Mouse (Mus musculus) c-Kit-positive CD71-positive TER-119-negative erythroid progenitor cells, embryonic 14.5 days (primary cell): ENCODE measurements around the gene Ccdc158.
A peak's percentile ranks its signal among the peaks of the same experiment; 100 is the strongest.

ENCODE experiments used
- DNase-seq: peaks from one replicate; pipeline ENCODE4 v3.0.0-alpha.2; 2013; ENCODE audit warnings: low read depth

The Ccdc158 gene

GRCm38 (mm10) chr5:92674859-92675573 lies at the start of gene Ccdc158:
Ccdc158 (minus strand) TSS chr5:92675271.
- peak; percentile 68 for DNase-seq

- no peak for DNase-seq
Observed at GRCm38 (mm10) chr5:92721610-92722009, 46.5 kb upstream of the Ccdc158 start.

GRCm38 (mm10) chr5:92718856-92719255 lies 43.8 kb upstream of the Ccdc158 start:
- DNase-seq = no peak

GRCm38 (mm10) chr5:92717666-92718360 lies 42.7 kb upstream of the Ccdc158 start:
- no peak for DNase-seq

DNA sequence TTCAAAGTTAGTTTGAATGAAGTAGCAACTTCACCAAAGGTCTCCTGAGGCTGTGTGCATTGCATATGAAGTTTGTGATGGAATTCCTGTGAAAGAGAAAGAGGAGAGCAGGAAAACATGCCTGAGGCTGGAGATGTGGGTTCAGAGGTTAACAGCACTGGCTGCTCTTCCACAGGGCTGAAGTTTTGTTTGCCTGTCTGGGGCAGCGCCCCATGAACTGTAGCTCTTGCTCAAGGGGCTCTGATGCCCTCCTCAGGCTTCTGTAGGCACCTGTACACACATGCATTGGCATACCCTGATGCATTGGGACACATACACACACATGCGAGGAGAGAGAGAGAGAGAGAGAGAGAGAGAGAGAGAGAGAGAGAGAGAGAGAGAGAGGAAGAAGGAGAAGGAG lies 40.8 kb upstream of the Ccdc158 start:
- no peak for DNase-seq

DNA sequence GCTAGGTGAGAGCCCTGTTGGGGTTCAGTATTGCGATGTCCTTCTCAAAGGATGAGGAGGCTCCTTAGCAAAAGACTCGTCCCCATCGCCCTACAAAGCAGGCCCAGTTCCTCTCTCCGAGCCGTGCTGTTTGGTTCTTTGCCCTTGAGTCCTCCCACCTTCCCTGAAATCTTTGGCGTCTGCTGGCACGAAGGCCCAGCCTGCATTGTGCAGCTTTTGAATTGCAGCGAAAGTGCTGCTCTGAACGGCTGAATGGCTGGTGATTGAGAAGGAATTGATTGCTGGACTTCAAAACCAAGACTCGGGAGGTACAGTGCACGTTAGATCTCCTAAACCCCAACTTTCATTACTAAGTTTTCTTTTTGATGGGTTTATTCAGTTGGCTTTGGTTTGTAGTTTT lies 40.2 kb upstream of the Ccdc158 start:
- no peak for DNase-seq

DNA sequence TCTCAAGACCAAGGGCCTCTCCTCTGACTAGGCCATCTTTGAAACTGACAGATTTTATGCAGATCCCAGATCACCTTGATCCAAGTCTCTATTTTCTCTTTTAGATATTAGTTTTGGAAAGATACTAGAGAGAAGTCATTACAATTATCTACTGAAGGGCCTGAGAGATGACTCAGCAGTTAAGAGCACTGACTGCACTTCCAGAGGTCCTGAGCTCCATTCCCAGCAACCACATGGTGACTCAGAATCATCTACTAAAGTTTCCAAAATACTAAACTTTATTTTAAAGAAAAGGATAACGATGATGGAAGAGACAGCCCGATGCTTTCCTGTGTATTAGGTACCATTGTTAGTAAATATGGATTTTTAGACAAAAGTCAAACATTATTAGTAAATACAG lies 39.8 kb upstream of the Ccdc158 start:
- DNase-seq = no peak

- no peak for DNase-seq
Observed at GRCm38 (mm10) chr5:92712621-92713395, 37.7 kb upstream of the Ccdc158 start.

DNA sequence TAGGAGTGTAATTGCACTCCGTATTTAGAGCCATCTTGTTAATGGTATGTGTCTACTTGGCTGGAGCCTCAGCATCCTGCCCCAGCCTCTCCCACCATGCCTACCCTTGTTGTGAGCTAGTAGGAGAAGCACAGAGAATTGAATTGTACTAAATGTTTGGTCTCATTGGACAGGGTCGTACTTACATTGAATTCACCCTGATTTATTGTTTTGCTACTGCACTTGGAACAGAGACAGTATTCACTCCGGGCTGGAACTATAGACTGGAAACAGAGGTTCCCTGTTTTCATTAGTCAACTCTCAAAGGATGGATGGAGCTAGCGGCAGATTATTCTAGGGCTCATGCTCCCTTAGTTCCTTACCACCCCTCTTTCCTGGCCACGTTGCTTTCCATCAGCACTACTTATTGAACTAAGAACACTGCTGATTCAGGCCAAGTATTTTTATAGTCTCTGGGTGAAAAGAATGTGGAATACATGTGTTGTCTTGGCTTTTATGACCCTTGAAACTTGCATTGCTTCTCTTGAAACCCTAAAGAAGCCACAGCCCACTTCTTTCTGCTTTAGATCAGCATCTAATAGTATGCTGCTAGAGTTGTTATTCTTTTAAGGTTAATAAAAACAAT lies 36.7 kb upstream of the Ccdc158 start:
- DNase-seq = no peak

DNA sequence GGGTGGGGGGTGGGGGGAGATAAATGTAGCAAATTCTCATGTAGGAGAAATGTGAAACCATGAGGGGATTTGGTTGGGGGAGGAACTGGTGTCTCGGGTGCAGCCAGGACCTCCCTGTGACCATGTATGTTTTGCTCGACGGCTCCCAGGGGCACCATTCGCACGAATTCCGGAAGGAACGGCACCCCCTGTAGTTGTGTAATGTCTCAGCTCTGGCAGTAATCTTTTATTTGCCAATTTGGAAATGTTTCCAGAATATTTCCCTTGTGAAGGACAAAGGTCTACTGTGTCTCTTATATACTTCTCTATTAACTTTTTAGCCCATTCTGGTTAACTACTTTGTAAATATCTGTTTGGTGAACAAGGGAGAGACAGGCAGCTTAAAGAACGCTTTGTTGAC lies 35.7 kb upstream of the Ccdc158 start:
- no peak for DNase-seq

GRCm38 (mm10) chr5:92707921-92708491 lies 32.9 kb upstream of the Ccdc158 start:
- DNase-seq = no peak

DNA sequence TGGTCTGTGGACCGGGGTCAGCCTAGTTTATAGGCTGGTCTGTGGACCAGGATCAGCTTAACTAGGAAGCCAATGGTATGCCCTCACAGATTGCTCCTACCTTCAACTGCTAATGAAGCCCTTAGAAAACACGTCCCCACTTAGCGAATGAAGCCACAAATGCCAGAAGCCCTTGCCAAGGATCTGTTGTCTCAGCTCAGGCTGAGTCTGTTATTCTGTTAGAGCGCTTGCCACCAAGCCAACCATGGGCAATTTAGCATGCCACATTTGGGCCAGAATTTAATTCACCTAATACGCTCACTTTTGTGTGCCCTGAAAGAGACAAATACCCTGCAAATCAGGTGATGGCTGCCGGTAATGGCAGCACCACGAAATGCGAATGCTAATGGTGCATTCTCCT lies 28.6 kb upstream of the Ccdc158 start:
- DNase-seq = no peak

DNA sequence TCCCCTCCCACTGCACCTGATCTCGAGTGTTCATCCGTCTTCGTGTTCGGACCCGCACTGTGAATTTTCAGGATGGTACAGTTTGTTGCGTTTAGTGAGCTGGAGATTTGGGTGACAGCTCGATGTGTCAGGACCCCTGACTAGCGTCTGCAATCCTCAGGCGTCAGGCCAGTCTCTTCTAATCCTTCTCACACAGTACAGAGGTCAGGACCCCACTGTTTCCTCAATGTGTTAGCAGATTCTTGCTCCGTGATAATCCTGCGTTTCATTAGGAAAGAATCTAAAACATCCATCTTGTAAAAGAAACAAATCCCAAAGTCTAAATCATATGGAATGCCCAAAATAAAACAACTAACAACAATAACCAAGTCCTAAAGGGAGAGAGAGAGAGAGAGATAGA lies 26.7 kb upstream of the Ccdc158 start:
- DNase-seq = no peak

DNA sequence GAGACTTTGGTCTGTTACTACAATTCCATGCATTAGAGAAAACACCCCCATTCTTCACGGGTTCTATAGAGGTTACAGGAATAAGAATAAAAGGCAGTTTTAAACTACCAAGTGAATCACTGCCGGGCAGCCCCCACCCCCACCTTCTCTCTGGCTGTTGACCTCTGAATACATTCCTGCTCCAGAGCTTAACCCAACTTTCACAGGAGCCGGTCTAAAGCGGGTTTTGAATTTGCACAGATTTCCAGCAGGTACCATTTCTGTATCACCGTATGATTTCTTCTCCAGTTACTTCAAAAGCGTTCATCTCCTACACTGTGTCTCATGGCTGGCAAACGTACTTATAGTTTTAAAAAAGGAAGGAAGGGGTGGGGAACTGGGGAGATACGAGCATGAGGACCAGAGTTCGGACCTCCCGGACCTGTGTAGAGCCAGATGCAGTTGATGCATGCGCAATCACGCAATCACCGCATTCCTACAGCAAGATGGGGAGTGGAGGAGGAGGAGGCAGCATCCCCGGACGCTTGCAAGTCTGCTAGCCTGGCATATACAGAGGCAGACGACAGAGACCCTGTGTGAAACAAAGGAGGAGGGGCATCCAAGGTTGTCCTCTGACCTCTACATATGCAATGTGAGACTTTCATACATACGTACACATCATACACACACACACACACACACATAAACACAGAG lies 23.9 kb upstream of the Ccdc158 start:
- no peak for DNase-seq

DNA sequence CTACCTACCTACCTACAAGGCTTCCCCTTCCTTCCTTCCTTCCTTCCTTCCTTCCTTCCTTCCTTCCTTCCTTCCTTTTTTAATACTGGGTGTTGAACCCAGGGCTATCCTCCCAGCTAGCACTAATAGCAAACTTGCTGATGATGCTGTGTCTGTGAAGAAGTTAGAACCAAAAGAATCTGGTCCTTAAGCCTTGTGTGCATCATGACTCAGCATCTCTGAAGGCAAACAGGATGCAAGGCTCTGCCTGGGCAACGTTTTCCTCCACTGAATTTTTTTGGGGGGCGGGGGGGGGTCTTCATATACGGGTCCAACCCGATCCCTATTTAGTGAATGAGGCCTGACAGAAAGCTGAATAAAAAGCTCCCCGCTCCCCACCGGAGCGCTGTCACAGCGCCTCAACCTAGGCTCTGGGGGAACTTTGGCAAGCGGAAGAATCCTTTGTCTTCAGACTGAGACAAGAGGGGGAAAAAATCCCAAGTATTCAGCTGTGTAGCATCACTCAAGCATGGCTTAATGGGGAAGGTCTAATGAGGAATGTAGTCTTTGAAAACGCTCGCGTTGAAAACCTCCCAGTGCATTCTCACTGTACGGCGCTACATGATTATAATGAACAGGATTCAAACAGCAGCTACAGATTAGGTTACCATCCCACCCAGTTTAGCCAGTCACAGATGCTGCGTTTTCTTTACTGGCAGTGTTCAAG lies 23.2 kb upstream of the Ccdc158 start:
- no peak for DNase-seq

GRCm38 (mm10) chr5:92694316-92694995 lies 19.4 kb upstream of the Ccdc158 start:
- no peak for DNase-seq

GRCm38 (mm10) chr5:92693744-92694143 lies 18.7 kb upstream of the Ccdc158 start:
- no peak for DNase-seq

GRCm38 (mm10) chr5:92692206-92693007 lies 17.3 kb upstream of the Ccdc158 start:
- no peak for DNase-seq

DNA sequence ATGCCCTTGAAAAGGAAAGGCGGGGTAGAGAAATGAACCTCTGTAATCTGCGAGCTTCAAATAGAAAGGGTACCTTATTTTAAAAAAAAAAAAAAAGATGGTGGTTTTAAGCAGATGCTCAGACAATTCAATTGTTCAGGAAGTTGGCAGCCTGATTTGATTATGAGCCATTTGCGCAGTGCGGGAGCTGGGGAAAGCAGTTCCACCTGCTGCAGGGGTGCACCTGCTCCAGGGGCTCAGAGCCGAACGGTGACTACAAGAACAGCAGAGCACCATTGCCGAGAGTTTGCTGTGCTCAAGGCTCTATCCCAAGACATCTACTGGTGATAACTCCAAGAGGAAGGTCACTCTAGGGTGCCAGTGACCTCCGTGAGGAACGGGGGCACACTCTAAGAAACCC lies 13.5 kb upstream of the Ccdc158 start:
- DNase-seq = no peak
